Mouse (Mus musculus): ENCODE measurements around the gene Gm15140. TPM values are rescaled to one million over a fixed set of nuclear protein-coding genes. Genes with fewer than 3 reads are reported as not detected.
"Not testable (repeated sequence)": the region's sequence is repeated elsewhere in the genome, so short reads cannot be mapped to it uniquely, and the experiment has no call there.

Gene Gm15140
- not detected in 2 replicates for total RNA-seq (2017)

DNA sequence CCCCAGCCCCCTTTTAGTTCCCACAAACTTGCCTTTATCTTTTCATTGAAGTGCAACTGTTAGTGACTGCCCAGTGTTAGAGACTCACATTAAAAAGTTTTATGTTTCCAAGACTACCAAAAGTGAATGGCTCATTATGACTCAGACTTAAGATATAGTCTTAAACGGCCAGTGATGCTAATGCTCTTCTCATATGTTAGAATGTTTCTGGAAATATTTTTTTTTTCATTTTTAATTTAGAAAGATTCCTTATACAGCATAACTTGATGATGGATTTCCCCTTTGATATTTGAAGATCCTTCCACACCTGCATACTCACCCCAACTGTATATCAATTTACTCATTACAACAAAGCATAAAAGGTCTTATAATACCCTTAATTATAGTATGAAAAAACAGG is at the start of gene Gm15140:
Gene Gm15140, minus strand, starts transcription at position 101 of the 400 bp plus-strand sequence.
- ATAC-seq (replicated peaks; ENCODE audit: low read depth, poor library complexity, severe bottlenecking): not testable (repeated sequence)

Other genes starting within 250 kb of the Gm15140 start
- not detected in 2 replicates for gene Samt1, start 108.0 kb downstream of the Gm15140 start, total RNA-seq (2017)
- gene 4921511M17Rik, start 86.9 kb downstream of the Gm15140 start, total RNA-seq (2017): not detected in 2 replicates
- not detected in 2 replicates for gene Gm10057, start 65.6 kb downstream of the Gm15140 start, total RNA-seq (2017)
- gene 4930524N10Rik, start 222.7 kb upstream of the Gm15140 start, total RNA-seq (2017): not detected in 2 replicates

Measured in common myeloid progenitor, adult 5-6 weeks (primary cell).